Mouse (Mus musculus) kidney, postnatal 4 days (tissue): ENCODE measurements around the gene Papola.
"Not testable (repeated sequence)": the region's sequence is repeated elsewhere in the genome, so short reads cannot be mapped to it uniquely, and the experiment has no call there.

ENCODE experiments used
- DNase-seq, 2 experiments: peaks; one replicate each; pipeline ENCODE4 v3.0.0; 2021; ENCODE audit warnings: mixed read lengths in 2 of 2

Papola gene

DNA sequence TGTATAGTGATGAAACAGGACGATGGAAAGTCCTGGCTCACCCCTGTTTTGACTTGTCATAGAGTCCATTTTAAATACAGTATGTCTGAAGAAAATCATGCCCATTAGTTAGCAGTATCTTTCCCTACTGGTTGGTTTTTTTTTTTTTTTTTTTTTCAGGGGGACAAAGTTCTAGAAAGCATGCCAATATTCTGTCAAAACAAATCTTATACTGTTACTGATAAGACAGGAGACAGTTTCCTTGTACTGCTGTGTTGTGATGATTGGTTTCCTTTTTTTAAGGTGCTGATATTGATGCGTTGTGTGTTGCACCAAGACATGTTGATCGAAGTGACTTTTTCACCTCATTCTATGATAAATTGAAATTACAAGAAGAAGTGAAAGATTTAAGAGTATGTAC is 21.7 kb downstream of the Papola start:
- DNase-seq = no peak

DNA sequence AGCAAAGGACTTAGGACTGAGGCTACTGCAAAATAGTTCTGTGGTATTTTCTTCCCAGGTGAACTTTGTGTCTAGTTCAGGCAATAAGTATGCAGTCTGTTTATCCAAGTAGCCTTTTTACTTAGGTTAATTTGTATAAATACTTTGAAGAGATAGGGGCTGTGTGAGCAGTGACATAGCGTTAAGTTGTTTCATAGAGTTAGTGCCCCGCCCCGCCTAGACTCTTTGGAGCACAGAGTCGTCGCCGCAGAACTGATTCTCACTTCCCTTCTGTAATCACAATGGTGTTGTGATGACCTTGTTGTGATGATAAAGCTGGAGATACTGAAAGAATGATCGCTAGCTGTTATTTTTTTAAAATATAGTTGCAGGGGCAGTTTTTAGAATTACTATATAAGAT is 22.9 kb downstream of the Papola start:
- DNase-seq = no peak

DNA sequence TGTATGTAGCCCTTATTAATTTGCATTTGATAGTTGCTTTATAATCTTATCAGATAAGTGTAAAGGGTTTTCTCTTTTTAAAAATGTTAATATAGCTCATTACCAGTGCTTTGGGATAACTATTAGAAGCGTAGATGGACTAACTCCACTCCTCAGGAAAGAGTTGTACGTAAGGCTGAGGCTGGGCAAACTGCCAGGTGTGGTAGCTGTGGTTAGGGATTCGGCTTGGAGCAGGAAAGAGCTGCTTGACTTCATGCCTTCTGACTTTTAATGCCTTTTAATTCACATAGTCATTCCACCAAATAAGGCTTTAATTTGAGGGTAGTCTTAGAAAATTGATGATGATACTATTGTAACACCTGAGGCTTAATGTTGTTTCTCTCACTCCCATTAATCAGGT is 24.5 kb downstream of the Papola start:
- peak; percentile 27 to 28 for DNase-seq

DNA sequence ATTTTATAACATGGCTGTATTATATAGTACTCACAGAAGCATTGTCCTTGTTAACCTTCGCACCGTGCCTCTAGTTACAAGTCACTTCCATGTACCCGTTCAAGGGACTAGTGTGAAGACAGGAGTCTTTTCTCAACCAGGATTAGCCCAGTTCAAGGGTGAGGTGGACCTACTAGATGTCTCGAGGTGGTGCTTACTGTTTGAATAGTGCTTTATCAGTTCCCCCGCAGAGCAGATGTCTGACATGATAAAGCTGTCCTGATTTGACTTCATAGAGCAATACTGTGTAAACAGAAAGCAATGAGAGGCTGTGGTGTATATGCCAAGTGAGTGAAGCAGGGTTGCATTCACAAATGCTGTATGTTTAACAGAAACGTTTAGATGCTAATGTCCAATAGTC is 26.1 kb downstream of the Papola start:
- DNase-seq = no peak

DNA sequence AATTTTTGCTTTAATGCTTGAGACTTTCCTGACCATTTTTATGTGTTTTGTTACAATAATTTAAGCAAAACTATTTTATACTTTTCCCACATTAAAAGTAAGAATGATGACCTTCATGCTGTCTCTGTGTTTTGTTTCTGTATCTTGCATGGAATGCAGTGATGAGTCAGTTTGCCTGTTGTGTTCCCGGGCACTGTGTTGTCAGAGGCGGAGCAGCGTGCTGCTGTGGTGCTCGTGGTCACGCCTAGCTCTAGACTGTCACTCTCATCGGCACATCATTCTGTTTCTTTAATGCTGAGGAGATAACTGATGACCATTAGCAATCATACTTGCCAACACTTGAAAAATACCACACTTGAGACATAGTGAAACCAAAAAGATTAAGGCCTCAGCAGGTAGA is 29.5 kb downstream of the Papola start:
- no peak for DNase-seq

DNA sequence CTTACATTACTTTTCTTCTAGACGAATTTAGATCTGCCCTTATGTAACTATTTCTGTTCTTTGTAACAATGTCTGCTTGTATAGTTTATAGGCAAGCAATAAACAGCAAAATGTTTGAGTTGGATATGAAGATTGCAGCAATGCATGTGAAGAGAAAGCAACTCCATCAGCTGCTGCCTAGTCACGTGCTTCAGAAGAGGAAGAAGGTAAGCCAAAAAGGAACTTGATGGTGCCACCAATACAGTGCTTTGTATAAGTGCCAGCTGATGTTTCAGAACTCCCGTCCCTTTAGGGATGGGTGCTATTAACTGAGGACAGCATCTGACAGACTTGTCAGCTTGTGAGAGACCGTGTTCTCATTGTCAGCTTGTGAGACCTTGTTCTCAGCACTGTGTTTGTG is 39.0 kb downstream of the Papola start:
- DNase-seq = no peak

DNA sequence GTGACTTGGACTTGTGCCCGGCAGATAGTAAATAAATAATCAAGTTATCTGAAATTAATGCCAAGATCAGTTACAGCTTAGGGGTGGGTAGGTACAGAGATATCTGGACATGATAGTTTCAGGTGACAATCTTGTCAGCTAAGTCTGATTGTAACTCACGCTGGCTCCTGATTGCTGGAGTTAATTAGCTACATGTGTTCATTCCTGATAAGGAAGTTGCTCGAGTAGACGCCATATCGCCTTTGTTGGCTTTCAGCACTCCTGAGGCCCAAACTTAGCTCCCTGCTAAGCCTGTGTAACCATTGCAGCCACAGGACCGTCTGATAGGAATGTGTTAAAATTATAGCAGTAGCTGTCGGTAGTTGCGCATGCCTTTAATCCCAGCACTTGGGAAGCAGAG is 40.2 kb downstream of the Papola start:
- no peak for DNase-seq

DNA sequence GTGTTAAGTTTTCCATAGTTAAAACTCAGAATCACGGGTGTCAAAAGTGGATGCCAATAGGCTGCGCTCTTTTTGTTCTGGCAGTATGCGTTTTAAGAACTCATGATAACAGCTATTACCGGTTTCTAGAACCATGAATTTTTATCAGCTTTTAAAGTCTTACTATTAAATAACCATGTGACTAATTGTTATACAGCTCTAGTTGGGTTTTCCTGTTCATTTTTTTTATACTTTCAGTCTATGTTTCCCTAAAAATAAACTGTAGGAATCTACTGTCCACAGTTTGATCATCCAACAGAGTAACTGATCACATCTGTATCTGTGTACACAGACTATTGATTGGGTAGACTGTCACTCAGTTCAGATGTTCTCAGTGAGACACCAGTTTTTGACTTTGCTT is 40.8 kb downstream of the Papola start:
- DNase-seq = no peak

DNA sequence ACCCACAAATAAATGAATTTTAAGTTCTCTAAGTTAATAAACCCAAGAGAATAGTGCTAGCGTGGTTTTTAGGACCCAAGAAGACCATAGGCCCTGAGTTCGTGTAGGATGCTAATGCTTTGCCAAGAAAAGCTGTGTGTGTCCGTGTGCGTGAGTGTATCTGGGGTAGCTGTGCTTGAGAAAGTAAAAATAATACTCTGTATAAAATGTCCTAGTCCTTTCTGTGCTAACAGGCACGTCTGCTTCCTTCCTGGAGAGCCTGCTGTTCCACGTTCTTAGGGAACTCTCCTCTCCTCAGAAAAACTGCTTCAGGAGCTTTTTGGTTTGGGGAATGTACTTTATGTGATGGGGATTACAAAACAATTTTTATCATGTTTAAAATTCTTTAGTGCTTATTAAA is 48.0 kb downstream of the Papola start:
- no peak for DNase-seq

DNA sequence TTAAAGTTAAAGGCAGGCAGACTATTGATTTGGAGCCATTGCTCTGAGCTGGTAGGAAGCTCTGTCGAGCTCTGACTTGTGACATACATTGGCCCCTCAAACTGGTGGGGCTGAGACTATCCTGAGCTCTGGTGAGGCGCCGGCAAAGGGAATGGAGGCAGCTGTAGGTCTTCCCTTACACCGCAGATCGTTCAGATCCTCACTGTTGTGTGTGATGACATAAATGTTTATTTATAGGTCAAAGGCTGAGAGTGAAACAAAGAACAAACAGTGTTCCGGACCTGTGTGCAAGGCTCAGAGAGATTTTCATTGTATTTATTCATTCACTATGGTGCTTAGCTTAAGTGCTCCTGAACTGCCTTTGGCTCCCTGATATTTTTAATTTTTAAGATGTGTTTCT is 50.4 kb downstream of the Papola start:
- DNase-seq = no peak

DNA sequence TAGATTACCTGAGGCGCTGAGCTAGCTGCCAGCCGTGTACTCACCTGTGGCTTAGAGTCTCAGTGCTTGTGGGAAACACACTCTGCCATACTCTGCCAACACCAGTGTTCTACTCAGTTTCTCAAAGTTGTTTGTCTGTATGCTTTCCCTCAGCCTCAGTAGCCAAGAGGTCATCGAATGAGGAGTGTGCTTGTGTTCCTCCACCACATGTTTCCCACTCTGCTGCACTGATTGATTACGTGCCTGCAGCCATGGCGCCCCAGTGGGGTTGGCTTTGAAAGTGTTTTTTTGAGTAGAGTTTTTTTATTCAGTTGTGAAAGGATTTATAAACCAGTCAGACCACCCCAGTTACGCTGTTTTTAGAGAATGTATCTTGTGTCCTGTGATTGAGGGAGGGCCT is 51.1 kb downstream of the Papola start:
- no peak for DNase-seq

DNA sequence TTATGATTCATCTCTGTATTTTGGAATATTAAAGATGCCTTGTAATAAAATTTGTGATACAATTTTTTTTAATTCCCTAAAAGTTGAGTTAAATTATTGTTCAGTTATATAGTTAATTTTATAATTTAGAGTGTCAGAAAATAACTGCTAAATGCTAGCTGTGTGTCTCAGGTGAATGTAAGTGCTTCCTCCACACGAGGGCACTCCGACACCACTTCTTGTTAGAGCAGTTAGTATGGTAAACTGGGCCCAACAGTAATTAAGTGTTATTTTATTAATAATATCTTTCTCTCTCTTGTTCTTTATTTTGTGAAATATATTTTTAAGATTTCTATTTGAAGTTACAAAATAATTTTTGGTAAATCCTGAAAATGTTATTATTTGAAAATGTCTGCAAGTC is 51.7 kb downstream of the Papola start:
- DNase-seq = peak; percentile 61 to 67

DNA sequence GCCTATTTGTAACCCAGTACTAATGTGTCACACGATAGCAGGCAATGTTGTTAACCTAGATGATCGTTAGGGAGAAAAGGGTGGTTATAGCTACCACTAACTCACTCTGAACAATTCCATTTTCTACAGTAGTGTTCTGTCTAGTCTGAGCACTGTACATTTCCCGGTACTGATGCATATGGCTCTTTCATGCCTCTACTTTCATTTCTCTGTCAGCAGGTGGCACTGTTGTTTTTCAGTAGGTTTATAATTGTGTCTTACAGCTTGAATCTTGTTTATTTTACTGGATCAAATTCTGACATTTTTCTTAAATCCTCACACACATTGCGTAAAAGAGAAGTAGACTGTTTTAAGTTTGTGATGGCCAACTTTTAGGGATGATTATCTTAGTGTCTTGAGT is 54.6 kb downstream of the Papola start:
- no peak for DNase-seq

DNA sequence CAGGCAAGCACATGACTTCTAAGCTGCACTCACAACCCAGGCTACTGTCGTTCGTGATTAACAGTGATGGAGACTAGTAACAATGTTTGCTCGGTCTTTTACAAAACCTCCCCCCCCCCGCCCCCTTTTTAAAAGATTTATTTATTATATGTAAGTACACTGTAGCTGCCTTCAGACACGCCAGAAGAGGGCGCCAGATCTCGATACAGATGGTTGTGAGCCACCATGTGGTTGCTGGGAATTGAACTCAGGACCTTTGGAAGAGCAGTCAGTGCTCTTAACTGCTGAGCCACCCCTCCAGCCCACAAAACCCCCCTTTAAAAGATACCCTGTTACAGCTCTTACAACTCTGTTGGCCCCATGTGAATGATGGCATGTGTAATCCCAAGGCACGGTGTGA is 56.1 kb downstream of the Papola start:
- not testable (repeated sequence) for DNase-seq

DNA sequence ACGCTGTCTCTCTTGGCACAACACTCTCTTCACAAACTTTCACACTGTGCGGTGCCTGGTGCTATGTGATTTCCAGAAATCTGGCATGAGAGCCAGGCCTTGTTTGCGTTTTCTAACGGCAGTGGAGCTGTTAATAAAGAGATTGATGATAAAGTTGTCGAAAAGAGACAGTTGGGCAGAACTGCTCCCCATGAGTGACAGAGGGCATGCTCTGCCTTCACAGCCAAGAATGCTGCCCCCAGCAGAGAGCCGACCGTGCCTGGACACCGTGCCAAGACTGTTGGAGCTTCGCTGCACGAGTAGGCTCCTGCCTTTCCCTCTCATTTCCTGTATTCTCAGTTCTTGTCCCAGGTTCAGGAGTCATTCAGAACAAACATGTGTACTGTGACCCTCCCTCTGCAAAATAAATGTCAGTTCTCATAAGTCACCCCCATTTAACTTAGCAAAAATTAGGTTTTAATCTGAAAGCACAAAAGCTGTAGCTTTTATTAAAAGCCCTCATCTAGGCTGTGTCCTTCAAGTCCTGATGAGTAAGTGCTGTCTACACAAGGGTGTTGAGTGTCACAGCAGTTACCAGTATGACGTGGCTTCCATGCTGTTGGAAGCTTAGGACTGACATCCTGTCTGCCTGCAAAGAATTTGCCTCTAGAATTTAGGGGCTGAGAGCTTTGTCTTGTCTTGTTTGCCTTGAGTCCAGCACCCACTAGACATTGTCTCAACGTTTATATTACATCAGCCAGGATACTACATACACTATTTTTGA is 58.9 kb downstream of the Papola start:
- peak in 1 of 2 experiments; percentile 41 for DNase-seq

DNA sequence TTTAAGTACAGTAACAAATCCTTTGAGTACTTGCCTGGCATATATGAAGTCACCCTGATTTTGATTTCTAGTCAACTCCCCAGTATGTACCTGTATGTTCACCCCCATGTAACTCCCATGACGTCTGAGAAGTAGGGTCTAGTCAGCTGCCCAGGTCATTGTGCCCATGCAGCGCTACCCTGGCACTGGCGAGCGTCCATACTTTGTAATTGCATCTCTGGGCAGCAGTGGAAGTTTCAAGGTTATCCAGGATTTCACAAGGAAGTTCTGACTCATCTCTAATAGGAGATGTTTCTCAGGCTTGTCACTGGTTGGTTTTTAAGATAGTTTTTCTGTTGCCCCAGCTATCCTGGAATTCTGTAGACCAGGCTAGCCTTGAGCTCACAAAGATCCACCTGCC is 59.9 kb downstream of the Papola start:
- DNase-seq = no peak

DNA sequence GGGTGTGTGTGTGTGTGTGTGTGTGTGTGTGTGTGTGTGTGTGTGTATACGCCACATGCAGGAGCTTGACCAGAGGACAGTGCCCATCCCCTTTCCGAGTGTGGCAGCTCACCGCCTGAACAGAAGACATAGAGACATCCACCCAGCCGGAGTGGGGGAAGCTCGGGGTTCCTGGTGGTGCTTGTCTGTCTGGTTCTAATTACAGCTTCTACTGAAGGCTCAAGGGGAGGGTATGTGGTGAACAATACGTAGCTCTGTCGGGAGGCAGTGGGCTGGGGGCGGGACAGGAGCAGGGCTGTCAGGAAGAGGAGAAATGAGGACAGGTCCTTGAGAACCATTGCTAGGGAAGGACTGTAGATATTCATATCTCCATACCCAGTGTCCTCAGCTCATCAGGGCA is 64.6 kb downstream of the Papola start:
- no peak for DNase-seq

DNA sequence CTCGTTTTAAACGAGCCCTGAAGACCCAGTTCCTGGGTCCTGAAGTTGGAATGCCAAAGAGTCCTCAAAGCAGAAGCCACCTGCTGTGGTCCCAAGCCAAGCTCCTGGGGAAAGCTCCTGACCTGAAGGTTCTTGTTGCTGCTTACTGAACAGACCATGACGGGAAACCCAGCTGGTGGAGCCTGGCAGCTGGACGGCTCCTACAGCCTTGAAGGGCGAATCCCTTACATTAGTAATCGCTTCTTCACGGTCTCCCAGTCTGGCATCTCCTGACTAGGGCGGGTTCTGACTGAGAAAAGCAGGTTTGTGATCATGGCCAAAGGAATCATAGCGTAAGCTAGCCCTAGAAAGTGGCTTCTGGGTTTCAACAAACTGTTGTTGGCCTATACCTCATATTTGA is 66.2 kb downstream of the Papola start:
- DNase-seq = peak in 1 of 2 experiments; percentile 39

DNA sequence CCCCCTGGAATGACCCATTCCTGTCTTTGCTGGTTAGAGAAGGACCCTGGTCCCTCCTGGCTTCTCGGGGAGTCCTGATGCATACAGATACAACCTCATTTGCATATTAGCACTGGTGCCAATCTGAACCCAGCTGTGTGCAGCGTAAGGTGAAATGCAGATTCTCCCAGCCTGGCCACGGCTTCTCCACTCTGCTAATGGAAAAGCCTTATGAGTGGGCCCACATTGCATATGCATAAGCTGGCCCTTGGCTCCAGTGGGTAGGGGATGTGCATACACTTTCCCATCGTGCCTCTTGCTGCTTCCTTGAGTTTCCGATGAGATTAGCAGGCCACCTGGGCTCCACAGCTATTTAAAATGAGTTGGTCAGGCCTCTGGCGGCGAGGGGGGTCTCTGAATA is 68.3 kb downstream of the Papola start:
- no peak for DNase-seq

DNA sequence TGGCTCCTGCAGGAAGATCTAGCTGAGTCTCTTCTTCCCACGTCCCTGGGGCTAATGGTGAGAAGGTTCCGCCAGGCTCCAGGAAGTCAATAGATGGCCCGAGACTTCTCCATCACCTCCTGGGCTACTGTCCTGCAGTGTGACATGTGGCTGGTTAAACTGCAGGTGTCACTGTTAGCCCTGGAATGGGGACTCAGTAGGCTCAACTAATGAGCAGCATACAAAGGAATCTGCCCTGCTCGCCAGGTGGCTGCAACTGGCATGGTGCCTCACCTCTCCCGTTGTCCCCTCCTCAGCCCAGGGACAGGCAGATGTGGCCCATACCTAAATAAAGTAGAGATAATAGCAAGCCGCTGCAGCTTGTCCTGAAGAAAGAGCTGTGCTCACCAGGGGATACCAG is 70.1 kb downstream of the Papola start:
- DNase-seq = peak; percentile 47 to 66

DNA sequence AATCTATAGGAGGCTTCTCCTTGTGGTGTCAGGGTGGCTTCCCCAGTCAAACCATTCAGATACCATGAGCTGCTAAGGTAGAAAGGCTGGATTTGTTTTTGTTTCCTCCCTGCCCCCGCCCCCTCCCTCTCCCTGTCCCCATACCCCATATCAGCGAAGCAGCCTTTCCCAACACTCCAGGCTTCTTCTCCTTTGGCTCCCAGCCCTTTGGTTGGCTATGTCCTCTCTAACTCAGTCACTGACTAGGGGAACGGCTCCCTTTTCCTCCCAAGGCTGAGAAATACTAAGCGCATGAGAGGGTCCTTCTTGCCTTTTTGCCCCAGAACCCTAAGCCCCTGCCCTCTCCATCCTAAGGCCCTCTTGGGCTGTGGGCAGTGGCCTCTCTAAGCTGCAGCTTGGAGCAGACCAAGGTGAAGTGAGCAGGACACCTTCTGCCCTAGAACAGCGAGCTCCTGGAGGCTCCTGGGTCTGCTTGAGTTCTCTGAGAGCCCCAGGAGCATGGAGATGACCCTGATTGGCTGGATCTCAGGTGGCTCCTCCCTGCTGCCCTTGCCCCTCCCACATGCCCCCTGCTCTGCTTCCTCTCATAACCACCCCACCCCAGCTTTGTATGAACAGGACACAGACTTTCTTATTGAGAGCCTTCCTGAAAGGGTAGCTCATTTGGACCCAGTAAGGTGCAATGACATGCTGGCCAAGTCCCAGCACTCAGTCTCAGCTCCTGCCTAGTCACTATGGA is 73.6 kb downstream of the Papola start:
- DNase-seq = no peak

DNA sequence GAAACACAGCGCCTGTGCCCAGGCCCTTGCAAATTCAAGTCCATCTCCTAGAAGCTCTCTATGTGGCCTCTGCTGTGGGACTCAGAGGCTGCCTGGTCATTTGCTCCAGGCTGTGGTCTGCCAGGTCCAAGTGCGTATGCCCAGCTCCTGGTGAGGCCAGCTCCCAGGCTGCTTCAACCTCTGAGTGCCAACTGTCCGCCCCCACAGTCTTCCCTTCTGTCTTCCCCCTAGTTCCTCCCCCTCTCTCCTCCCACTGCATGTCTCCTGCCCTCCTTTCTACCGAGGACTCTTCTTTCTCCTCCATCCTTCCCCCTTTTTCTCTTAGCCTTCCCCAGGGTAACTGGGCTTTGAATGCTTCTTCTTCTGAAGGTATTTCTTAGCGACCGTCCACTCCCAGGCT is 77.6 kb downstream of the Papola start:
- DNase-seq = no peak

DNA sequence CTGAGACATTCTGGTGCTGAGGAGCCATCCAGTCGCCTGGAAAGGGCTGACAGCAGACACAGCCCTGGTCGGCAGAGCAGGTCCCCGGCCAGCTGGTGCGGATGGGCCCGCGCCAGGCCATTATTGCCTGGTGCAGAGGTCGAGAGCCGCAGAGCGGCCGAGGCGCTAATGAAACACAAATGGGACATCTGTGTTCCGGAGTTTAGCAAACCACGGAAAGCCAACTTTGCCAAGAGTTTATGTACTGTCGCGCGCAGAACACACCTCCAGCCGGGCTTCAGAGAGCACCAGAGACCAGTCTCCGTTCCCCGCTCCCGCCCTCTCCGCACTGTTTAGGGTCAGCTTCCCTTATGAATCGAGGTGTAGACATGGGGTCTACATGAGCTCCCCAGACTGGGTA is 78.1 kb downstream of the Papola start:
- DNase-seq = peak; percentile 49 to 53

DNA sequence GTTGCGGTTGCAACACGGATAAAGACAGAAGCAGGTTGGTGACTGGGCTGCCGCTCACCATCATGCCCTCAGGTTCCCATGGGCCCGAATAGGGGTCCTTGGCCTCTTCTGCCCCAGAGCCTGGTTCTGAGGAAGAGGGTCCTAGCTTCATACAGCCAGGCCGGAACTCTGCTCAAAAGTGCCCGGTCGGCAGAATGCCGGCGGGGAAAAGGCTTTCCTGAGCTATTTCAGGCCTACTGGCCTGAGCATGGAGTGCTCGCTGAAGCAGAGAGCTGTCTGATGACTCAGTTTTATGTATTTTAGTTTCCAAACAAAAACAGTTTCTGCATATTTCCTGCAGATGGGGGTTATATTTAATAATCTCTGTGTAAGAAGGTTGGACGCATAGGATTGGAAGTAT is 78.9 kb downstream of the Papola start:
- no peak for DNase-seq

DNA sequence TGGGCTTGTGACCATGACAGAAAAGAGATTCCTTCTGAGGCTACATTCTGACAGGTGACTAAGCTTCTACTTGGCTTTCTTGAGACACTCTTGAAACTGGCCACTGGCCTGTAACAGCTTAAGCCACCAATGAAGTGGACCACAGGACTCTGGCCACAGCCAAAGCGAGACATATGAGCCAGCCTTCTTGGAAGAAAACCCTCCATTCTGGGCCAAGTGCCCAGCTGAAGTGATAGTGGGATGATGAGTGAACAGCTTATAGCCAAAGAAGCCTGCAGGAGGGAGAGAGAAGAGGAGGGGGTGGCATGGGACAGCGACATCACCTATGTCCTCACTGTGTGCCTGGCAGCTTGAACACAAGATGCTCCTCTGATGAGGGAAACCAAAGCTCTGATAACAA is 83.2 kb downstream of the Papola start:
- no peak for DNase-seq
